Mouse (Mus musculus): ENCODE data around the gene Klc3.

- no peak for TF ChIP-seq GATA1 (IDR thresholded peaks at IDR 0.05; ENCODE audit: borderline replicate concordance, low read length)
- TF ChIP-seq FLI1 (IDR thresholded peaks at IDR 0.05; ENCODE audit: low read length), result no peak
These were observed 43.8 kb downstream of the Klc3 start for GRCm38 (mm10) chr7:19359892-19360641.
